Mouse (Mus musculus): ENCODE measurements around the gene Trp53i11. TPM values are rescaled to one million over a fixed set of nuclear protein-coding genes. Genes with fewer than 3 reads are reported as not detected.

Trp53i11 gene
- polyA plus RNA-seq, 1 experiment from 2014 or later: 109 TPM

DNA sequence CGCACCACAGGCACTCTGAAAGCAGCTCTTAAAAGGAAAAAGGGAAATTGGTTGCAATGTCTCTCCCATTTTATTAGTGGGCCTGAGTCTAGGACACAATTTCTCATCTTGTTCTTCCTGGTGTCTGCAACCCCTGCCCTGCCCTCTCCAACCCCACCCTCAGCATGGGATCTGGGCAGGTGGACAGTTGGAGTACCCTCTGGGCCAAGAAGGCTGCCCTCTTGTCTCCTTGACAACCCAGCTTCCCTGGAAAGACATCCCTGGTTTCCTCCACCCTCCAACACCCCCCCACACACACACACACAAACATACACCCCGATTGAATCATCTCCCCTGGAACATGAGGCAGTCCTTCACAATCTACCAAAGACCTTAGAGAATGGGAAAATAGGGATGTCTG, 11.6 kb upstream of the Trp53i11 start:
- H3K36me3 ChIP-seq: no peaks in the 10 kb centered on the region
- WGBS: 51% methylated on average over 2 of the region's 2 CpGs
- no peaks in the 10 kb centered on the region for H3K27me3 ChIP-seq
- no peak overlapping the region for H3K4me2 ChIP-seq
- H3K9ac ChIP-seq: no peak overlapping the region
- ATAC-seq (ENCODE audit: low FRiP score): no peak
- H3K4me1 ChIP-seq (replicated peaks): peaks cover 87% of the 10 kb centered on the region
- H3K27ac ChIP-seq: peak overlapping the region; percentile 90
- no peaks in the 10 kb centered on the region for H3K9me3 ChIP-seq
- no peak overlapping the region for H3K4me3 ChIP-seq

DNA sequence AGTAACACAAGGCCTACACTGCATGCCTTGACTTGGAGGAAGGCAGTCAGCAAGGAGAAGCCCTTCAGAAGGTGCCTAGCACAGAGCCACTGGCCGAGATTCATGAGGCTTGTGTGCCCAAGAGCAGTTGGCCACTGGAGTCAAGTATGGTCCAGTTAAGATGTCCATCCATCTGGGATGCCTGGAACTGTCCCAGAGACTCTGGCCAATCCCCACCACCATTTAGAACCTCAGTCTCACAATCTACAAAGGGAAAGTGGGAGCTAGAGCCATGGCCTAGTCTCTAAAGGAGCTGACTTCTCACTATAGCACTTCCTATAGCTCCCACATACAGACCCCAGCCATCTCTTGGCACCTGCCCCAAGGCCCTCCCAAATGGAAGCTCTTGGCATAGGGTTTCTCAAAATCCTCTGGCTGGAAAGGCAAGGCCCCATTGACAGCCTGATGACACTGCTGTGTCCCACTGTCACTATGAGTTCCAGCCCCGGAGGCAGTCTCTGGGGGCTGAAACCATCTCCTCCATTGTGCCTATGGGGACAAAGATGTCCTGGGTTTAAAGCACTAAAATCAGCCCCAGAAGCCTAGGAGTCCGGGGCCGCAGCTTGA, 11.1 kb upstream of the Trp53i11 start:
- peak overlapping the region; percentile 43; the same call in 1 of the 2 replicates for H3K9ac ChIP-seq
- H3K36me3 ChIP-seq: no peaks in the 10 kb centered on the region
- H3K9me3 ChIP-seq: no peaks in the 10 kb centered on the region
- 24% methylated on average over 4 of the region's 4 CpGs for WGBS
- H3K27ac ChIP-seq: peak overlapping the region; percentile 90
- peaks cover 81% of the 10 kb centered on the region for H3K4me1 ChIP-seq (replicated peaks)
- H3K4me3 ChIP-seq: no peak overlapping the region
- H3K27me3 ChIP-seq: no peaks in the 10 kb centered on the region
- peak; percentile 9 for ATAC-seq (ENCODE audit: low FRiP score)
- 0 out of 2 replicates have a peak overlapping the region, but pooled peaks have one; percentile 10 for H3K4me2 ChIP-seq

DNA sequence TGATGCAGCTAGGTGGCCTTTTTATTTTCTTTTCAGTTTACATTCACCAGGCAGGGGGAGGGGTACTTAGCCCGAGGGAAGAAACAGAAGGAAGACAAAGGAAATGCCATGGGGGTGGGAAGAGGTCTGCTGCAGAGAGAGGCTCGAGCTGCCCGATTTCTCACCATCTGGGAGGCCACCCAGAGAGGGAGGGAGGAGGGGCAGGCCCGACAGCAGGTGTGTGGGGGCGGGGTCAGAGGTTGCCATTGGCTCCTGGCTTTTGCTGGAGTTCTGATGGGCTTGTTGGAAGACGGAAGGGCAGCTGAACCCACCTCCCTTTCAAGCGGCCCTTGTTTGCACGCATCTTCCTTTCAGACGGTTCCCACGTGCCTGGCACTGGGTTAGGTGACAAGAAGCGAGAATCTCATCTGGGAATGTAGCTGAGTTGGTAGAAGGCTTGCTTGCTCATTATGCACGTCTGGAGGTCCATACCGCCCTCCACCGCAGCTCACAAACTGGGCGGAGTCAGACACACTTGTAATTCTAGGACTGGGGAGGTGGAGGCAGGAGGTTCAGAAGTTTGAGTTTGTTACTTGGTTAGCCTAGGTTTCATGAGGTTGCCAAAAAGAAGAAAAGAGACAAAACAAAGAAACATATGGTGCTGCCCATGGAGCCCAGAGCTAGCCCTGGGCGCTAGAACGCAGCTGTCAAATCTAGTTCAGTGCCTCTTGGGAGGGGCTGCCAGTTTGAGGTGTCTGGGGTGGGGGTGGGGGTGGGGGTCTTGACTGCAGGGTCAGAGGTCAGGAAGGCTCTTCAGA, 10.3 kb upstream of the Trp53i11 start:
- peak overlapping the region; percentile 10 for H3K4me2 ChIP-seq
- peak overlapping the region; percentile 43; the same call in 1 of the 2 replicates for H3K9ac ChIP-seq
- 2% methylated on average over 17 of the region's 17 CpGs for WGBS
- H3K36me3 ChIP-seq: no peaks in the 10 kb centered on the region
- peak overlapping the region; percentile 90 for H3K27ac ChIP-seq
- H3K27me3 ChIP-seq: no peaks in the 10 kb centered on the region
- no peak overlapping the region for H3K4me3 ChIP-seq
- no peaks in the 10 kb centered on the region for H3K9me3 ChIP-seq
- H3K4me1 ChIP-seq (replicated peaks): peaks cover 75% of the 10 kb centered on the region
- ATAC-seq (ENCODE audit: low FRiP score): peak; percentile 19; the same call in 1 of the 2 replicates

DNA sequence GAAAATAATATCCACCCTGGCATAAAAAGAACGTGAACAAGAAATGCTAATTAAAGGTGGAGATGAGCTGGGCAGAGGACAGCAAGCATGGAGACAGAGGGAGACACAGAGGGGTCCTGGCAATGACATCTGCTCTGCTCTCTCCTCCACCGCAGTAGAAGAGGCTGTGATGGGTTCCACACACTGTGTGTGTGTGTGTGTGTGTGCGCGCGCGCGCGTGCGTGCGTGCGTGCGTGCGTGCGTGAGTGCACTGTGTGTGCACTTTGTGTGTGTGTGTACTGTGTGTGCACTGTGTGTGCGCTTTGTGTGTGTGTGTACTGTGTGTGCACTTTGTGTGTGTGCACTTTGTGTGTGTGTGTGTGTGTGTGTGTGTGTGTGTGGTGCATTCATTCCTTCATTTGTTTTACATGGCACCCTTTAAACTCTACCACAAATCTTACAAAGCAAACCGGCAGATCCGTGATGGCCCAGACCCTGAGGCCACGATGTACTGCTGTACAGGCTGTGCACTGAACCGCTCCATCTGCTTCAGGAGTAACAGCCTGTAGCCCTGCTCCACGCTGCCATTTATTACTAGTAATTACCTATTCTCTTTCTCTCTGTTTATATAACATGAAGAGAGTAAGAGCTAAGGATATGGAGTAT, 9.6 kb upstream of the Trp53i11 start:
- H3K27ac ChIP-seq: peak overlapping the region; percentile 90
- WGBS: 66% methylated on average over 20 of the region's 20 CpGs
- no peaks in the 10 kb centered on the region for H3K36me3 ChIP-seq
- no peak overlapping the region for H3K9ac ChIP-seq
- H3K4me3 ChIP-seq: no peak overlapping the region
- H3K27me3 ChIP-seq: no peaks in the 10 kb centered on the region
- 0 out of 2 replicates have a peak, but pooled peaks have one; percentile 12 for ATAC-seq (ENCODE audit: low FRiP score)
- H3K4me1 ChIP-seq (replicated peaks): peaks cover 75% of the 10 kb centered on the region
- no peak overlapping the region for H3K4me2 ChIP-seq
- no peaks in the 10 kb centered on the region for H3K9me3 ChIP-seq

DNA sequence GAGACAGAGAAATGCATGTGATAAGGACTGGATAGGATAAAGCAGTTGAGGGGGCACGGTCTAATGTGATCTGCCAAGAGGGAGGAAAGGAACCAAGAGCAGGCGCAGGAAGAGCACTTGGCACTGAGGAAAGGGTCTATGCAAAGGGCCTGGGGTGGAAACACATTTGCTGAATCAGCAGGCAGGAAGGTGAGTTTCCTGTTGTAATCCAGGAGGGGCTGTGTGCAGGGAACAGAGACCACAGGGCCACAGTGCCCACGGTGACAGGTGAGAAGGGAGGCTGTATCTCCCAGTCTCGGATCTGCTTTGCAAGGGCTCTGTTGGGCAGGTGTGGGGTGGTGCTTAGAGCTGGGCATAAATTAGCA, 9.1 kb upstream of the Trp53i11 start:
- Histone ChIP-seq H3K27ac (peak overlapping the region; percentile 90), H3K9me3 (no peaks in the 10 kb centered on the region), H3K27me3 (no peaks in the 10 kb centered on the region), H3K36me3 (no peaks in the 10 kb centered on the region), H3K4me2 (no peak overlapping the region), H3K4me1 (replicated peaks) (peaks cover 75% of the 10 kb centered on the region), H3K4me3 (no peak overlapping the region), H3K9ac (no peak overlapping the region)
- WGBS: 83% methylated on average over 4 of the region's 4 CpGs
- no peak for ATAC-seq (ENCODE audit: low FRiP score)

DNA sequence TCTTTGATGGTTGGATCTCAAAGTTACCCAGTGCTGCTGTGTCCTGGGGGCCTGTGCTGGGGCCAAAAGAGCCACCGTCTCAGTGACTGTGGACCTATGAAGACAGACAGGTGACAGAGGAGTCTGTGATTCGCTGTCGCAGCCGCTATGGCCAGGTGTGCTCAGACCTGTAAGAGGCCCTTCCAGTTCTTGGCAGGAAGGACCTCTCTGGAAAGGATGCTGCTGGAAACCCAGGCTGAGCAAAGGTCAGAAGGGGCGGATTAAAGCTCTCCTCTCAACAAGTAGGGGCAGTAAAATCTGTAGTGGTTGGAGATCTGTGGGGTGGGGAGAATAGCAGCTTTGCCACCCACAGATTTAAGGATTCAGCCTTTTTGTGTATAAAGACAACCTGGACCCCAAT, 7.7 kb upstream of the Trp53i11 start:
- H3K9ac ChIP-seq: peak overlapping the region; percentile 74
- no peaks in the 10 kb centered on the region for H3K36me3 ChIP-seq
- peak overlapping the region; percentile 90 for H3K27ac ChIP-seq
- WGBS: 56% methylated on average over 5 of the region's 5 CpGs
- no peak for ATAC-seq (ENCODE audit: low FRiP score)
- no peaks in the 10 kb centered on the region for H3K9me3 ChIP-seq
- no peak overlapping the region for H3K4me3 ChIP-seq
- peaks cover 2% of the 10 kb centered on the region; the same call in 1 of the 2 replicates for H3K27me3 ChIP-seq
- H3K4me1 ChIP-seq (replicated peaks): peaks cover 67% of the 10 kb centered on the region
- peak overlapping the region; percentile 60 for H3K4me2 ChIP-seq

DNA sequence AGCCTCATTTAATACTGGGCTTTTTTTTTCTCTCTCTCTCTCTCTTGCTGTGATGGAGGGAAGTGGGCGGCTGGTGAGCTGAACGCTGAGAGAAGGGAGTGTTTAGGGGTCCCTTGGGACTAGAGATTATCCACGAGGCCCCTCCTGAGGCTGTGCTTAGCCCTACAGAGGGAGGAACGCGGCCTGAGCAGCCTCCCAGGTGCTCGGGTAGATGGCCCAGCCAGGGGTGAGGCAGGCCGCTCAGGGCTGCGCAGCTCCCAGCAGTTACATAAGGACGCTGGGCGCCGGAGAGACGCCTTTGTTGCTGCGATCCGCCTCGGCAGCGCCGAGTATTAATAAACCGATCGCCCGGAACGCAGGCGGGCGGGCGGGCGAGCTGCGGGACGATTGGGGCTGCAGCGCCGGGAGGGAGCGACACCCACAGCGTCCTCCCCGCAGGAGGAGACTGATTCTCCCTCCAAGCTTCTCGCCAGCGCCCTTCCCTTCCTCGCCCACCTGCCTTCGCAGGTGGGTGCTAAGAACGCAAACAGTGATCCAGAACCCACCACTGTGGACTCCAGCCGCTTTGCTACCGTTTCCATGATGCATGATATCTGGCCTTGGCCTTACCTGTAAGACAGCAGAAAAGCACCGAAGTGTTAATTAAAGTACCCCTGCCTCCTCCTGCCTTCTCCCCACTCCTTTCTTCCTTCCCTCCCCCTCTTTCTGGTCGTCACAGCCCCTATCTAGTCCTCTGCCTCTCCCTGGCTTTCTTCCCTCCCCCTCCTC, 7.1 kb upstream of the Trp53i11 start:
- 2% methylated on average over 40 of the region's 41 CpGs for WGBS
- Histone ChIP-seq H3K36me3 (no peaks in the 10 kb centered on the region), H3K9ac (peak overlapping the region; percentile 74), H3K4me3 (peak overlapping the region; percentile 31), H3K4me2 (peak overlapping the region; percentile 60), H3K27ac (peak overlapping the region; percentile 90), H3K9me3 (no peaks in the 10 kb centered on the region), H3K27me3 (peaks cover 3% of the 10 kb centered on the region; the same call in 1 of the 2 replicates), H3K4me1 (replicated peaks) (peaks cover 60% of the 10 kb centered on the region)
- peak; percentile 25; the same call in 1 of the 2 replicates for ATAC-seq (ENCODE audit: low FRiP score)

DNA sequence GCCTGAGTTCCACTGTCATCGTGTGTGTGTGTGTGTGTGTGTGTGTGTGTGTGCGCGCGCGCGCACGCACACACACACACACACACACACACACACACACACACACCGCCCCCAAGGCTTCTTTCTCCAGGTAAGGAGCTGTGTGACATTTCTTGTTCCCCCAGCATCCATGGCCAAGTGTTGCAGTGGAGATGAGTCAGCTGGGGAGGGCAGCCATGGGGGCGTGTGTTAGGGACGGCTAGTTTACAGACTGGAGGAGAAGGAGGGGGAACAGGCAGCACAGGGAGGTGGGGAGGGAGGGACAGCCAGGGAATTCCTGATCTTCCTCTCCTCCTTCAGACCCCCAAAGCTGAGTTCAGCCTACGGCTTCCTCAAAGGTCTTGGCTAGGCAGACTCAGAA, 4.5 kb upstream of the Trp53i11 start:
- Histone ChIP-seq H3K27ac (no peak overlapping the region), H3K27me3 (peaks cover 3% of the 10 kb centered on the region; the same call in 1 of the 2 replicates), H3K4me1 (replicated peaks) (peaks cover 42% of the 10 kb centered on the region), H3K9ac (no peak overlapping the region), H3K9me3 (no peaks in the 10 kb centered on the region), H3K36me3 (no peaks in the 10 kb centered on the region), H3K4me2 (no peak overlapping the region), H3K4me3 (no peak overlapping the region)
- ATAC-seq (ENCODE audit: low FRiP score): no peak
- 82% methylated on average over 11 of the region's 11 CpGs for WGBS

DNA sequence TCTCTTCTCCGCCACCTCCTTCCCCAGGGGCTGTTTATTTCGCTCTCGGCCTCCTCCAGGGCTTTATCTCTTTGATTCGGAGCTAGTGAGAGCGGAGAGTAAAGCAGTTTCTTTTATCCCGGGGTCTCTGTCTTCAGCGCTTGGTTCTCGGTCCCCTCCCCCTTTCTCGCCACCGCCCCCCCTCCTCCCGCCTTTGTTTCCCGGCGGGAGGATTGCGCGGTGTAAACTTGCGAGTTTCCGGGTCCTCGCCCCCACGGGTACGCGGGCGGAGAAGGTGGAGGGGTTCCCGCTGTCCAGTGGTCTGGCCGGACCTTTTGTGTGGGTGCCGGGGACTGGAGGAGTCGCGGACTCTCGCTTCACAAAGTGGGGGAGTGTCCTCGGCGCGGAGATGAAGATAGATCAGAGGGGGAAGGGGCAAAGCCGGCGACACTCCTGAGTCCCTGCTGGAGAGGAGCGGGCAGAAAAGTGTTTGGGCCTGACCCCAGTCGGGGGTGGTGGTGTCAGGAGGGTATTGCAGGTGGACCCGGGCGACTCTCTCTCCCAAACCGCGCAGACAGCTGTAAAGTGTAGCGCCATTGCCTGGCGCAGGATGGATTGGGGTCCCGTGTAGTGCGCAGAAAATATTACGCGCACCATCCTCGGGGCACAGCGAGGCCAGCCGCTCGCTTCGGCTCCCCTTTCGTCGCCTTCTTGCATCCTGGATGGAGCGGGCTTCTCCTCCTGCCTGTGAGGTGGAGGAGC, 842 bp downstream of the Trp53i11 start:
- under 1% methylated on average over 53 of the region's 53 CpGs for WGBS
- no peaks in the 10 kb centered on the region for H3K36me3 ChIP-seq

DNA sequence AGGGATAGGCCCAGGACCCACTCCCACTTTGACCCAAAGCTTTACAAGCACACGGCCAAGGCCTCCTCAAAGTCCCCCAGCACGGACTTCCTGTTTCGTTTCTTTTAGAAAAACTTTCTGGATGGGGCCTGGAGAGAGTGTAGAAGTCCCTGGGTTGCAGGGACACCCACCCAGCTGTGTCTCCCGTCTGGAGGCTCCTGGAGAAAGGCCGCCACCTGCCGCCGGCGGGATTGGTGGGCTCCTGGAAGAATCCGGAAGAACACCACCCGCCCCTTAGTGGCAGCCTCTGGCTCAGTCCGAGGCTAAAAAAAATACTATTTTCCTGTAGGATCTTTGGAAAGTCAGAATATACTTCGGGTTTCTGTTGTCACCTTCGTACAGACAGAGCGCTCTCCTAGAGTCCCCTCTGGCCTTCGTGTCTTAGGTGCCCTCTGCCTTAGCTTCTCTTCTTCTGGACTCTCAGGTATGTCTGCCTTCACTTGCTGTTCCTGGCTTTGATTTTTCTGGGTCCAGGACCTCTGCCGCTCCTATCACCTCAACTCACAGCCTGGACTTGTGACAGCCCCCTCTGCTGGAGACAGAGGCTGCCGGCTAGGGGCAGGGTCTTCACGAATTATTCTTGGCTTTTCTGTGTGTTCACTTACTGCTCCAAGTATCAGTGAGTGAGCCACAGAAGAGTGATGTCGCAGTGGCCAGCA, 1.6 kb downstream of the Trp53i11 start:
- Histone ChIP-seq H3K4me1 (replicated peaks) (peaks cover 66% of the 10 kb centered on the region), H3K27me3 (peaks cover 3% of the 10 kb centered on the region; the same call in 1 of the 2 replicates), H3K4me2 (peak overlapping the region; percentile 83), H3K36me3 (no peaks in the 10 kb centered on the region), H3K9me3 (no peaks in the 10 kb centered on the region), H3K9ac (peak overlapping the region; percentile 99), H3K27ac (peak overlapping the region; percentile 97), H3K4me3 (peak overlapping the region; percentile 93)
- ATAC-seq (ENCODE audit: low FRiP score): peak; percentile 22; the same call in 1 of the 2 replicates
- WGBS: 6% methylated on average over 19 of the region's 19 CpGs

More for the DNA sequence above, 842 bp downstream of the Trp53i11 start:
- Histone ChIP-seq H3K4me1 (replicated peaks) (peaks cover 59% of the 10 kb centered on the region), H3K4me2 (peak overlapping the region; percentile 83), H3K27ac (peak overlapping the region; percentile 97), H3K4me3 (peak overlapping the region; percentile 93), H3K9me3 (no peaks in the 10 kb centered on the region), H3K27me3 (peaks cover 3% of the 10 kb centered on the region; the same call in 1 of the 2 replicates), H3K9ac (peak overlapping the region; percentile 99)
- ATAC-seq (ENCODE audit: low FRiP score): peak; percentile 7

Data from hindbrain, embryonic 13.5 days (tissue).